Mouse (Mus musculus) megakaryocyte-erythroid progenitor cell, adult 5-6 weeks (primary cell): Measurements from ENCODE around the gene Prpf18. TPM values are rescaled to one million over a fixed set of nuclear protein-coding genes. Genes with fewer than 3 reads are reported as not detected.

Source experiments
- ATAC-seq: replicated peaks from 2 replicates; pipeline ENCODE4 v1.8.0; 2016; ENCODE audit warnings: mild to moderate bottlenecking, inconsistent platforms; ENCODE audit not compliant: severe bottlenecking, poor library complexity, low FRiP score, low TSS enrichment
- total RNA-seq, 2 experiments: library from RNA; stranded (forward) in 1 of 2; stranded (reverse) in 1 of 2; fragments of 200-1000, 215-1000 nt in 1 of 2; fragments of >200 nt in 1 of 2; fragmentation: Nextera tagmentation in 1 of 2; gene quantifications; 2 replicates each; pipeline ENCODE4 v1.2.3; 2014 to 2017

Gene Prpf18
- total RNA-seq, 2 experiments from 2014 or later = 41.5 to 78.4 TPM

DNA sequence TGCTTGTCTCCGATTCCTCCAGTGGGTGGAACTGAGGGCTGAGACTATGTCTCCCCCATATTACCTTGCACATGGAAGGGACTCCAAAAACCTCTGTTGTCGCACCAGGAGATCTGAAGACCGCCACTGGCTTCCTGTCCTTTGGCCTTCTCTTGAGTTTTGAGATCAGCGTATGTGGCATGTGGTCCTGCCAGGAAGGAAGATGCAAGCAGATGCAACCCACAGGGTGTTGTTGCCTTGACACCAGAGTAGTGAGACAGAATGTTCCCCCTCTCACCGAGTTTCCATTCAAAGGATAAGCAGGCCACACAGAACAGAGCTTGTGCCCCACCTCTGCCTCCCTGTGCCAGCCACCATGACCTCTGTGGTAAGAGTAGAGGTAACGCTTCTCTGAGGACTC is 71.2 kb downstream of the Prpf18 start:
- no peak for ATAC-seq

- ATAC-seq = no peak
Measured at GRCm38 (mm10) chr2:4579357-4580068, 72.4 kb downstream of the Prpf18 start.

DNA sequence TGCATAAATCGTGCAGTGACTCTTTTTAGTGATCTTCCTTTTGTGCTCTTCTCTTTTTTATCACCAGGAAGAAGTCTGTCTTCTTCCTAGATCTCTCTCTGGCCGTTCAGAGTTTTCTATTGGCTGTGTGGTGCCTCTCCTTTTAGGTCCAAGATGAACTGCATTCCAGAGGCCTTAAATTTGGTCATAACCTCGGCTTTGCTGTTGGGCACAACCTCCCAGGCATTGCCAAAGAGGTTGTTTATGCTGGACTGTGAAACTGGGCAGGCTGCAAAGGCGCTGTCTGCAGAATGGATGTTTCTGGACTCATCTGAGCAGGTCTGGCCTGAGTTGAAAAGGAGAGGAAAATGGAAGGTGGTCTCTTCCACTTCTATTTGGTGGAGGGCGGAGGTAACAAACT is 73.6 kb downstream of the Prpf18 start:
- ATAC-seq = no peak

GRCm38 (mm10) chr2:4575975-4576374 is 75.9 kb downstream of the Prpf18 start:
- ATAC-seq = no peak

DNA sequence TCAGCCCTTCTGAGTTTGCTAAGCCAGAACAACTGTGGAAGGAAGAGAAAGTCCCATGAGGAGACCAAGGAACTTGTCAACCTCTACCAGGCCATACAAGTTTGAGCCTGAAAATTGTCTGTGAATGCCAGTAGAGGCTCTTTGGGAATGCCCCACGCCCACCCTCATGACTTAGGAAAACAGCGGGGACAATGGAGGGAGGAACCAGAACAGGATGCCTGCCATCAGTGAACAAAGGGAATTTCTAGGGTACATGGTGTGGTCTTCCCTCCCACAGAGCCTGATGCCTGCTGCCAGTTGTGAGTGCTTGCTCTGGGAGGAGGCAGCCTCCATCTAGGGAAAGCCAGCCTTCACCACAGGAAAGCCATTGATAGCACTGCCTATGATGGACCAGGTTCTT is 76.8 kb downstream of the Prpf18 start:
- ATAC-seq = no peak

- no peak for ATAC-seq
Measured at GRCm38 (mm10) chr2:4574251-4574650, 77.7 kb downstream of the Prpf18 start.

- 0 out of 2 replicates have a peak, but pooled peaks have one; percentile 32 for ATAC-seq
Measured at GRCm38 (mm10) chr2:4573386-4573785, 78.5 kb downstream of the Prpf18 start.

DNA sequence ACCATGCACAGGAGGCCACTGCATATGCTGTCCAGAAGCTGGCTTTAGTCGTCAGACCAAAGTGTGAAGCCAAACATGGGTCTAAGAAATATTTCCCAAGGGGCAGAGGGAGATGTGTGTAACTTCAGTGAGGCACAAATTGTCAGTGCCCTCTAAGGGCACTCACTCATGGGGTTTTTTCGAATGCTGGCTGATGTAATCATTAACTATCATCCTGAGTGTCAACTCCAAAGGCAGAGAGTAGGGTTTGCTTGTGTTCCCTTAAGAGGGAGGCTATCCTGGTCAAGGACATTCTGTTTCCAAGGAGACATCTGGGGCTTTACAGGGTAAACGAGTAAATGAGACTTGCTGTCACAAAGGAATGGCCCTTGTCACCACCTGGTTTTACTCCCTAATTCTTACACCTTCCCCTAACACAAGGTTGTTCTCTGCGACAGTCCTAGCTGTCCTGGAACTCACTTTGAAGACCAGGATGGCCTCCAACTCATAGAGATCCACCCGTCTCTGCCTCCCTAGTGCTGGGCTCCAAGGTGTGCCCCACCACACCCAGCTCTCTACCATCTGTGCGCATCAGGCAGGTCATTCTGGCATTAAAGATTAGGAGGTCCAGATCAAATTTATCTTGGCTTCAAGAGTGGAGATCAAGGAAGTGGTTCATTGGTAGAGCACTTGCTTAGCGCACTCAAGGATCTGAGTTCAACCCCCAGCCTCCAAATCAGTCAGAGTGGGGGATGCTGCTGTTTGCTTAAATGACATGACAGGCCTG is 79.2 kb downstream of the Prpf18 start:
- ATAC-seq = peak; percentile 59

Other genes with a start within 250 kb of the Prpf18 start
- 0.48 TPM in 1 of 2 replicates, not detected in the other for gene Bend7, start 65.7 kb upstream of the Prpf18 start, total RNA-seq (2014; fragmentation: Nextera tagmentation)
- gene Bend7, start 65.7 kb upstream of the Prpf18 start, total RNA-seq (2017) = 0.30 TPM in 1 of 2 replicates, not detected in the other
- gene Sephs1, start 229.5 kb upstream of the Prpf18 start, total RNA-seq (2014; fragmentation: Nextera tagmentation) = 35.1 and 35.5 TPM in 2 replicates
- gene Sephs1, start 229.5 kb upstream of the Prpf18 start, total RNA-seq (2017) = 38.0 and 38.4 TPM in 2 replicates